Mouse (Mus musculus) kidney, postnatal 4 days (tissue): ENCODE measurements at regions not wholly inside any gene's neighbourhood (a gene's known extent, or its start where the extent isn't known, plus 50 kb on each side); places are given as distances from the start of the nearest gene placed in this dataset.

Experiments used
- DNase-seq, 2 experiments: peaks; one replicate each; pipeline ENCODE4 v3.0.0; 2021; ENCODE audit warnings: mixed read lengths in 2 of 2

GRCm38 (mm10) chr12:58027796-58028195 lies 183.8 kb upstream of the Sstr1 start:
- DNase-seq = no peak

- DNase-seq = no peak
Measured at GRCm38 (mm10) chr12:58056368-58056860, 155.2 kb upstream of the Sstr1 start.

GRCm38 (mm10) chr12:58067318-58068223 lies 144.0 kb upstream of the Sstr1 start:
- DNase-seq = peak in 1 of 2 experiments; percentile 4

- no peak for DNase-seq
Measured at GRCm38 (mm10) chr12:58087311-58087710, 124.3 kb upstream of the Sstr1 start.

GRCm38 (mm10) chr12:58112643-58113042 lies 98.9 kb upstream of the Sstr1 start:
- DNase-seq = no peak

GRCm38 (mm10) chr12:58139121-58139520 lies 72.5 kb upstream of the Sstr1 start:
- no peak for DNase-seq

GRCm38 (mm10) chr12:58151883-58152282 lies 59.7 kb upstream of the Sstr1 start:
- no peak for DNase-seq
